Mouse (Mus musculus): ENCODE results near the gene Fgr. TPM values are rescaled to one million over a fixed set of nuclear protein-coding genes. Genes with fewer than 3 reads are reported as not detected.

Gene Fgr
- total RNA-seq, 2 experiments from 2014 or later, result 0.06 TPM; not detected in 1

- H3K27ac ChIP-seq, result peak overlapping the region; percentile 81
- no peak for TF ChIP-seq CTCF (IDR thresholded peaks at IDR 0.05)
- intact Hi-C loops (cut with DNase I), result no loop called here
- DNase-seq, result no peak
- H3K4me3 ChIP-seq, result no peak overlapping the region
Measured at GRCm38 (mm10) chr4:132961866-132962265, 12.0 kb upstream of the Fgr start.

- no peak for TF ChIP-seq CTCF (IDR thresholded peaks at IDR 0.05)
- intact Hi-C loops (cut with DNase I), result no loop called here
- no peak for DNase-seq
- H3K27ac ChIP-seq, result no peak overlapping the region
- no peak overlapping the region for H3K4me3 ChIP-seq
Measured at GRCm38 (mm10) chr4:132962628-132963027, 11.3 kb upstream of the Fgr start.

- no peak for TF ChIP-seq CTCF (IDR thresholded peaks at IDR 0.05)
- no peak overlapping the region for H3K27ac ChIP-seq
- DNase-seq, result no peak
- intact Hi-C loops (cut with DNase I), result no loop called here
- no peak overlapping the region for H3K4me3 ChIP-seq
Measured at GRCm38 (mm10) chr4:132963436-132963835, 10.5 kb upstream of the Fgr start.

DNA sequence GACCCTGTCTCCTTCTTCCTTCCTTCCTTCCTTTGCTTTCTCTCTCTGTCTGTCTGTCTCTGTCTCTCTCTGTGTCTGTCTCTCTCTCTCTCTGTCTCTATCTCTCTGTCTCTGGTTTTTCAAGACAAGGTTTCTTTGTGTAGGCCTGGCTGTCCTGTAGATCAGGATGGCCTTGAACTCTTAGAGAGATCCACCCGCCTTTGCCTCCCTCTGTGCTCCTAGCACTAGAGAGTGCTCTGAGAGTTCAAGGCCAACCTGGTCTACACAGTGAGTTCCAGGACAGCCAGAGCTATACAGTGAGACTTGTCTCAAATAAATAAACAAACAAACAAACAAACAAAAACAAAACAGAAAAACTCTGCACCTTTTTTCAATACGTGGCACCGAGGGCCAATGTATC lies 9.8 kb upstream of the Fgr start:
- intact Hi-C loops (cut with DNase I), result no loop called here
- TF ChIP-seq CTCF (IDR thresholded peaks at IDR 0.05), result no peak
- DNase-seq, result no peak
- no peak overlapping the region for H3K27ac ChIP-seq
- H3K4me3 ChIP-seq, result no peak overlapping the region

- no peak for TF ChIP-seq CTCF (IDR thresholded peaks at IDR 0.05)
- intact Hi-C loops (cut with DNase I), result no loop called here
- DNase-seq, result no peak
- Histone ChIP-seq H3K4me3 (no peak overlapping the region), H3K27ac (no peak overlapping the region)
Measured at GRCm38 (mm10) chr4:132964473-132964872, 9.4 kb upstream of the Fgr start.

DNA sequence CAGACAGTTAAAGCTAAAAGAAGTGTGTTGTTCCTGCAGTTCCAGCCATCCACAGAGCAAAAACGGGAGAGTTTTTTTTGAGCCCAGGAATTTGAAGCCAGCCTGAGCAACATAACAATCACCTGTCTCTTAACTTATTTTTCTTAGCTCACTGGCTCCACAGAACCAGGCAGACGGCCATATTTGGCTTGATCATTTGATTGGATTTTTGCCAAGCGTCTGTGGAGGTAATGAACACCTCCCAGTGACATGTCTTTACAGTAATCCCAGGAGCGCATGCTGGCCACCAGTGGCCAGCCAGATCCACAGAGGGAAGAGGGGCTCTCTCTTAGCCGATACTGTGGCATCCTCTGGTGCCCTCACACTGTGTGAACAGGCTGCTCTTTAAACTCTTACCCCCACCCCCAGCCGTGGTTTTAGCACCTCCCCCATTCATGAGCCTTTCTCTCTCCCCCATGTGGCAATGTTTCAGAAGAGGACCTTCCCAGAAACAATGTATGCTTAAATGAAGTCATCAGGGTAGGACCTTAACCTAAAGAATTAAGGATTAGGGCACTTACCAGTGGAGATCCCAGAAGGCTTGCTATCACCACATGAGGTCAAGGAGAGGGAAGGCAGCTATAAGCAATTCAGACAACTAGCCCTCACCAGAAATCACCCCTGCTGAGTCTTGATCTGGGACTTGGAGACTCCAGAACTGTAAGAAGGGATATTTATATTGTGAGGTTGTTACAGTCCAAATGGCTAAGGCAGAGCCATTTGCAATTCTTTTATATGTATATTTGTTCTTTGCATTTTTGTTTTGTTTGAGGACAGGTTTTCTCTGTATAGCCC lies 5.6 kb upstream of the Fgr start:
- H3K4me3 ChIP-seq, result no peak overlapping the region
- intact Hi-C loops (cut with DNase I), result no loop called here
- no peak for DNase-seq
- TF ChIP-seq CTCF (IDR thresholded peaks at IDR 0.05), result no peak
- H3K27ac ChIP-seq, result no peak overlapping the region

DNA sequence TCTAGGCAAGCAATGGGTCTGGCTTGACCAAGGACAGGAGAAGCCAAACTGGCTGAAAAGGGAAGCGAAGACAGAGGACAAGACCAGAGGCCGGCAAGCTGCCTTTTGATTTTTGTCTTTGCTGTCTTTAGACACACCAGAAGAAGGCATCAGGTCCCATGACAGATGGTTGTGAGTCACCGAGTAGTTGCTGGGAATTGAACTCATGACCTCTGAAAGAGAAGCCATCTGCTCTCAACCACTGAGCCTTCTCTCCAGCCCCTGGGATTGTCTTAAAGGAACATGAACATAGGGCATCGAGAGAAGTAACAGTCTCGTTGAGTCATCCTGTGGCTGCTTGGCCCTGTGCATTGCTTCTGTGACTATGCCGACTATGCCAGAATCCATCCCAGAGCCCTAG lies 2.3 kb upstream of the Fgr start:
- no peak overlapping the region for H3K27ac ChIP-seq
- intact Hi-C loops (cut with DNase I), result no loop called here
- H3K4me3 ChIP-seq, result no peak overlapping the region
- TF ChIP-seq CTCF (IDR thresholded peaks at IDR 0.05), result no peak
- DNase-seq, result no peak

DNA sequence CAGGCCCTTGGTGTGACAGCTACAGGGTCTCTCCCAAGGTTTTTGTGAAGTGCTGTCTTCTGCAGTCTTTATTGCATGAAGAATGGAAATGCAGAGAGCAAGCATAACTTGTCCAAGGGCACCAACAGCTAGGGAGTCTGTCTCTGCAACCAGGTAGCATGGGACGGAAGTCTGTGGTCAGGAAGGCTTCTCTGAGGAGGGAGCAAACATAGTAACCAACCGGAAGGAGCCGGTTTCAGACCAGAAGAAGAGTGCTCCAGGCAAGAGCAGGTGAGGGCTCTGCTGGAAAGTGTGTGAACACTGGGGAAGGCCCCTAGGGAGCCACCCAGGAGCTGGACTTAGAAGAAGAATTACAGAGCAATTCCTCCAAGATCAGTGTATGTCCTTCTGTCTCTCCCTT lies 1.8 kb upstream of the Fgr start:
- no peak overlapping the region for H3K4me3 ChIP-seq
- no peak for TF ChIP-seq CTCF (IDR thresholded peaks at IDR 0.05)
- DNase-seq, result no peak
- intact Hi-C loops (cut with DNase I), result no loop called here
- no peak overlapping the region for H3K27ac ChIP-seq

DNA sequence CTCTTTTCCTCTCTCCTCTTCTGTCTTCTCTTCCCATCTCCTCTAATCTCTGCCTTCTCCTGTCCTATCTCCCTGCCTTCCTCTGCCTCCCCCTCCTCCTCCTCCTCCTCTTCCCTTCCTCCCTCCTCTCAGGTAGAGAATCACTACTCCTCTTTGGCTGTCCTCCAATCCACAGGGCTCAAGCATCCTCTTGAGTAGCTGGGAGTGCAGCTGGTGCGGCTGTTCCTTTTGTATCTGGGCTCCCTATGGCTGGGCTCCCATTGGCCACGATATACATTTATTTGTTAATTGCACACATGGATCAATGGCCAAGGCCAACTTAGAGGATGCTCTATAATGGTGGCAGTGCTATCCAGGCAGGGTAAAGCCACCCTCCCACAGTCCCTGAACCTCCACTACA lies 1.3 kb upstream of the Fgr start:
- intact Hi-C loops (cut with DNase I), result no loop called here
- no peak for TF ChIP-seq CTCF (IDR thresholded peaks at IDR 0.05)
- H3K27ac ChIP-seq, result no peak overlapping the region
- H3K4me3 ChIP-seq, result no peak overlapping the region
- DNase-seq, result no peak

DNA sequence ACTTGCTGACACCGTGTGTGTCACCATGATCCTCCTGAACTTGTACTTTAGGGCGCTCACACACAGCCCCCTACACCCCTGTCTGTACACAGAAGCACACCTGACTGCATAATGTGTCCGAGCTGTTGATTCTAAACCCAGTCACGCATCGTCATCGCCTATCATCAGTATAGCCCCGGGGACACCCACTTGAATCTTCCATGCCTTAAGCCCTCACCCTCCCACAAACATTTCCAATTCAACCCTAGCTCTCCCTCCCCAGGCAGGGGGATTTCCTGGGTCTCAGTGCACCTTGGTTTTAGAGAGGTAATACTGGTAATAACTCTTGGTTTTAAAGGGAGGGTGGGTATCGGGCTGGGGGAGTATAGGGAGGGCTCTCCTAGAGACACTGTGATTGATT lies 709 bp upstream of the Fgr start:
- Histone ChIP-seq H3K4me3 (no peak overlapping the region), H3K27ac (no peak overlapping the region)
- intact Hi-C loops (cut with DNase I), result no loop called here
- DNase-seq, result no peak
- TF ChIP-seq CTCF (IDR thresholded peaks at IDR 0.05), result no peak

GRCm38 (mm10) chr4:132974904-132975303 lies 1.0 kb downstream of the Fgr start:
- TF ChIP-seq CTCF (IDR thresholded peaks at IDR 0.05), result no peak
- Histone ChIP-seq H3K27ac (peak overlapping the region; percentile 48), H3K4me3 (peak overlapping the region; percentile 40)
- DNase-seq, result peak; percentile 57
- intact Hi-C loops (cut with DNase I), result no loop called here

DNA sequence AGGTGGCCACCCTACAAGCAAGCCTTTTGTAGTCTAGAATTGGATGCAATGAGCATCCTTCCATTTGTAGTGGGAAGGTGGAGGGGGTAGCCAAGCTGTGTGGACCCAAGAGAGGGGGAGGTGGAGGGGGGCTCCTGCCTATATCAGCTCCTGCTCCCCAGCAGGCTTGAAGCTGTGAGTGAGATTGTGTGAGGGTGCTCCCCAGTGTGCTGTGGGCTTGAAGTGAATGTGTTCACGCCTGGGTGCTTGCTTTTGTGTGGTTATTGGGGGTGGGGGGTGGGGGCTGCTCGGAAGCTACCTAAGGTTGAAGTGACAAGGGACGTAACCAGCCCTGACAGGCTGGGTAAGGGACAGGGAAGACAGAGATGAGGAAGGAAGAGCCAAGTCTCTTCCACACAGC lies 1.9 kb downstream of the Fgr start:
- intact Hi-C loops (cut with DNase I), result no loop called here
- no peak for TF ChIP-seq CTCF (IDR thresholded peaks at IDR 0.05)
- no peak overlapping the region for H3K27ac ChIP-seq
- H3K4me3 ChIP-seq, result no peak overlapping the region
- DNase-seq, result no peak

- intact Hi-C loops (cut with DNase I), result no loop called here
Measured at GRCm38 (mm10) chr4:132976729-132977128, 2.8 kb downstream of the Fgr start.

GRCm38 (mm10) chr4:132977597-132977996 lies 3.7 kb downstream of the Fgr start:
- no peak for TF ChIP-seq CTCF (IDR thresholded peaks at IDR 0.05)
- H3K4me3 ChIP-seq, result no peak overlapping the region
- intact Hi-C loops (cut with DNase I), result no loop called here
- H3K27ac ChIP-seq, result no peak overlapping the region
- no peak for DNase-seq

More at GRCm38 (mm10) chr4:132976729-132977128, 2.8 kb downstream of the Fgr start:
- TF ChIP-seq CTCF (IDR thresholded peaks at IDR 0.05), result no peak
- H3K4me3 ChIP-seq, result no peak overlapping the region
- no peak overlapping the region for H3K27ac ChIP-seq
- no peak for DNase-seq
